Mouse (Mus musculus): ENCODE data around the gene Olfr1317.

The Olfr1317 gene

GRCm38 (mm10) chr2:112140029-112140428, at the start of gene Olfr1317:
Gene Olfr1317 (plus strand): TSS chr2:112140329.
- DNase-seq (ENCODE audit: low spot score in 2 of 2), result no peak

- DNase-seq (ENCODE audit: low spot score in 2 of 2), result no peak
Measured at GRCm38 (mm10) chr2:112096681-112097080, 43.4 kb upstream of the Olfr1317 start, which contains the start of gene Olfr1314. Gene Olfr1314 (minus strand): TSS chr2:112096781.

GRCm38 (mm10) chr2:112115340-112115739, 24.8 kb upstream of the Olfr1317 start, which contains the start of gene Olfr1315-ps1:
Gene Olfr1315-ps1 (minus strand): TSS chr2:112115440.
- DNase-seq (ENCODE audit: low spot score in 2 of 2), result no peak

GRCm38 (mm10) chr2:112134877-112135276, 5.3 kb upstream of the Olfr1317 start, which contains the start of gene Olfr1316:
Gene Olfr1316 (minus strand): TSS chr2:112134977.
- DNase-seq (ENCODE audit: low spot score in 2 of 2), result no peak

GRCm38 (mm10) chr2:112153898-112154297, 13.8 kb downstream of the Olfr1317 start, which contains the start of gene Olfr1318:
Gene Olfr1318 (plus strand): TSS chr2:112154198.
- DNase-seq (ENCODE audit: low spot score in 2 of 2), result no peak

Data from frontal cortex, postnatal 14 days (tissue).